Mouse (Mus musculus): ENCODE measurements around the gene Krtap10-4. TPM values are rescaled to one million over a fixed set of nuclear protein-coding genes. Genes with fewer than 3 reads are reported as not detected.
"Not testable (repeated sequence)": the region's sequence is repeated elsewhere in the genome, so short reads cannot be mapped to it uniquely, and the experiment has no call there.

The Krtap10-4 gene
- total and polyA plus RNA-seq, 3 experiments: not detected

- H3K79me2 ChIP-seq (ENCODE audit: control insufficient read depth, insufficient read depth, low read length, poor library complexity); H3K27ac ChIP-seq (ENCODE audit: control insufficient read depth, low read depth, low read length); H3K9ac ChIP-seq (ENCODE audit: control insufficient read depth, low read depth, low read length, poor library complexity, severe bottlenecking); H3K27me3 ChIP-seq (ENCODE audit: control insufficient read depth in 1 of 2, insufficient read depth in 2 of 2, low read length in 2 of 2); H3K4me1 ChIP-seq (ENCODE audit: control insufficient read depth in 1 of 2, insufficient read depth in 2 of 2, low read length in 2 of 2); DNase-seq (ENCODE audit: low read depth, low spot score); H3K4me3 ChIP-seq (ENCODE audit: control insufficient read depth in 1 of 2, insufficient read depth in 1 of 2, low read depth in 2 of 2, low read length in 2 of 2); H3K9me3 ChIP-seq (replicated peaks; ENCODE audit: insufficient read depth, low read length); H3K36me3 ChIP-seq (ENCODE audit: control insufficient read depth in 1 of 2, insufficient read depth in 2 of 2, low read length in 2 of 2): not testable (repeated sequence)
Measured at GRCm38 (mm10) chr10:77782442-77782841, 44.5 kb downstream of the Krtap10-4 start, which contains the start of gene Gm3250. Gene Gm3250 (minus strand): TSS chr10:77782542.

- H3K4me3 ChIP-seq (ENCODE audit: control insufficient read depth in 1 of 2, insufficient read depth in 1 of 2, low read depth in 2 of 2, low read length in 2 of 2); H3K36me3 ChIP-seq (ENCODE audit: control insufficient read depth in 1 of 2, insufficient read depth in 2 of 2, low read length in 2 of 2); H3K9ac ChIP-seq (ENCODE audit: control insufficient read depth, low read depth, low read length, poor library complexity, severe bottlenecking); H3K27me3 ChIP-seq (ENCODE audit: control insufficient read depth in 1 of 2, insufficient read depth in 2 of 2, low read length in 2 of 2); H3K9me3 ChIP-seq (replicated peaks; ENCODE audit: insufficient read depth, low read length); DNase-seq (ENCODE audit: low read depth, low spot score); H3K4me1 ChIP-seq (ENCODE audit: control insufficient read depth in 1 of 2, insufficient read depth in 2 of 2, low read length in 2 of 2); H3K27ac ChIP-seq (ENCODE audit: control insufficient read depth, low read depth, low read length); H3K79me2 ChIP-seq (ENCODE audit: control insufficient read depth, insufficient read depth, low read length, poor library complexity): not testable (repeated sequence)
Measured at GRCm38 (mm10) chr10:77776844-77777243, 50.1 kb downstream of the Krtap10-4 start, which contains the start of gene Gm7138. Gene Gm7138 (minus strand): TSS chr10:77776944.

Other genes starting within 250 kb of the Krtap10-4 start
Only the 30 nearest of the 34 such genes appear.
- gene Ube2g2, start 204.8 kb downstream of the Krtap10-4 start, total RNA-seq (2012; rRNA removed): 55.2 and 62.4 TPM in 2 replicates
- gene Ube2g2, start 204.8 kb downstream of the Krtap10-4 start, polyA plus RNA-seq (2012; ENCODE audit: insufficient read depth in 1 of 2, insufficient read length in 2 of 2, low read depth in 1 of 2, low replicate concordance in 2 of 2, missing spikeins in 1 of 2): 100 to 1,000 TPM in 1 of 2 experiments, not detected in 1; 112 TPM
- 1.2 and 1.8 TPM in 2 replicates for gene Tspear, start 140.5 kb downstream of the Krtap10-4 start, total RNA-seq (2012; rRNA removed)
- gene Tspear, start 140.5 kb downstream of the Krtap10-4 start, polyA plus RNA-seq (2012; ENCODE audit: insufficient read depth in 1 of 2, insufficient read length in 2 of 2, low read depth in 1 of 2, low replicate concordance in 2 of 2, missing spikeins in 1 of 2): 1 to 10 TPM in 1 of 2 experiments, not detected in 1; 3.8 TPM
- gene Gm19402, start 136.3 kb downstream of the Krtap10-4 start, total RNA-seq (2012; rRNA removed): not detected in 2 replicates
- gene Gm19402, start 136.3 kb downstream of the Krtap10-4 start, polyA plus RNA-seq (2012; ENCODE audit: insufficient read depth in 1 of 2, insufficient read length in 2 of 2, low read depth in 1 of 2, low replicate concordance in 2 of 2, missing spikeins in 1 of 2): not detected
- gene Gm9508, start 129.9 kb downstream of the Krtap10-4 start, total RNA-seq (2012; rRNA removed): not detected in 2 replicates
- gene Gm9508, start 129.9 kb downstream of the Krtap10-4 start, polyA plus RNA-seq (2012; ENCODE audit: insufficient read depth in 1 of 2, insufficient read length in 2 of 2, low read depth in 1 of 2, low replicate concordance in 2 of 2, missing spikeins in 1 of 2): not detected
- not detected in 2 replicates for gene Gm10272, start 120.5 kb downstream of the Krtap10-4 start, total RNA-seq (2012; rRNA removed)
- not detected for gene Gm10272, start 120.5 kb downstream of the Krtap10-4 start, polyA plus RNA-seq (2012; ENCODE audit: insufficient read depth in 1 of 2, insufficient read length in 2 of 2, low read depth in 1 of 2, low replicate concordance in 2 of 2, missing spikeins in 1 of 2)
- gene Gm10024, start 115.6 kb downstream of the Krtap10-4 start, total RNA-seq (2012; rRNA removed): not detected in 2 replicates
- gene Gm10024, start 115.6 kb downstream of the Krtap10-4 start, polyA plus RNA-seq (2012; ENCODE audit: insufficient read depth in 1 of 2, insufficient read length in 2 of 2, low read depth in 1 of 2, low replicate concordance in 2 of 2, missing spikeins in 1 of 2): not detected
- not detected in 2 replicates for gene Gm10142, start 111.3 kb downstream of the Krtap10-4 start, total RNA-seq (2012; rRNA removed)
- not detected for gene Gm10142, start 111.3 kb downstream of the Krtap10-4 start, polyA plus RNA-seq (2012; ENCODE audit: insufficient read depth in 1 of 2, insufficient read length in 2 of 2, low read depth in 1 of 2, low replicate concordance in 2 of 2, missing spikeins in 1 of 2)
- not detected in 2 replicates for gene Krtap12-1, start 106.5 kb downstream of the Krtap10-4 start, total RNA-seq (2012; rRNA removed)
- not detected for gene Krtap12-1, start 106.5 kb downstream of the Krtap10-4 start, polyA plus RNA-seq (2012; ENCODE audit: insufficient read depth in 1 of 2, insufficient read length in 2 of 2, low read depth in 1 of 2, low replicate concordance in 2 of 2, missing spikeins in 1 of 2)
- not detected in 2 replicates for gene Gm10100, start 100.6 kb downstream of the Krtap10-4 start, total RNA-seq (2012; rRNA removed)
- not detected for gene Gm10100, start 100.6 kb downstream of the Krtap10-4 start, polyA plus RNA-seq (2012; ENCODE audit: insufficient read depth in 1 of 2, insufficient read length in 2 of 2, low read depth in 1 of 2, low replicate concordance in 2 of 2, missing spikeins in 1 of 2)
- gene Gm18596, start 84.5 kb downstream of the Krtap10-4 start, total RNA-seq (2012; rRNA removed): not detected in 2 replicates
- gene Gm18596, start 84.5 kb downstream of the Krtap10-4 start, polyA plus RNA-seq (2012; ENCODE audit: insufficient read depth in 1 of 2, insufficient read length in 2 of 2, low read depth in 1 of 2, low replicate concordance in 2 of 2, missing spikeins in 1 of 2): not detected
- not detected in 2 replicates for gene Gm9736, start 75.7 kb downstream of the Krtap10-4 start, total RNA-seq (2012; rRNA removed)
- gene Gm9736, start 75.7 kb downstream of the Krtap10-4 start, polyA plus RNA-seq (2012; ENCODE audit: insufficient read depth in 1 of 2, insufficient read length in 2 of 2, low read depth in 1 of 2, low replicate concordance in 2 of 2, missing spikeins in 1 of 2): not detected
- not detected in 2 replicates for gene Gm3233, start 67.4 kb downstream of the Krtap10-4 start, total RNA-seq (2012; rRNA removed)
- not detected for gene Gm3233, start 67.4 kb downstream of the Krtap10-4 start, polyA plus RNA-seq (2012; ENCODE audit: insufficient read depth in 1 of 2, insufficient read length in 2 of 2, low read depth in 1 of 2, low replicate concordance in 2 of 2, missing spikeins in 1 of 2)
- gene Gm3238, start 55.8 kb downstream of the Krtap10-4 start, total RNA-seq (2012; rRNA removed): not detected in 2 replicates
- gene Gm3238, start 55.8 kb downstream of the Krtap10-4 start, polyA plus RNA-seq (2012; ENCODE audit: insufficient read depth in 1 of 2, insufficient read length in 2 of 2, low read depth in 1 of 2, low replicate concordance in 2 of 2, missing spikeins in 1 of 2): not detected
- gene Gm7138, start 50.2 kb downstream of the Krtap10-4 start, total RNA-seq (2012; rRNA removed): not detected in 2 replicates
- gene Gm7138, start 50.2 kb downstream of the Krtap10-4 start, polyA plus RNA-seq (2012; ENCODE audit: insufficient read depth in 1 of 2, insufficient read length in 2 of 2, low read depth in 1 of 2, low replicate concordance in 2 of 2, missing spikeins in 1 of 2): not detected
- gene Gm3250, start 44.6 kb downstream of the Krtap10-4 start, total RNA-seq (2012; rRNA removed): not detected in 2 replicates
- not detected for gene Gm3250, start 44.6 kb downstream of the Krtap10-4 start, polyA plus RNA-seq (2012; ENCODE audit: insufficient read depth in 1 of 2, insufficient read length in 2 of 2, low read depth in 1 of 2, low replicate concordance in 2 of 2, missing spikeins in 1 of 2)
- gene Gm7137, start 38.9 kb downstream of the Krtap10-4 start, total RNA-seq (2012; rRNA removed): not detected in 2 replicates
- gene Gm7137, start 38.9 kb downstream of the Krtap10-4 start, polyA plus RNA-seq (2012; ENCODE audit: insufficient read depth in 1 of 2, insufficient read length in 2 of 2, low read depth in 1 of 2, low replicate concordance in 2 of 2, missing spikeins in 1 of 2): not detected
- gene Gm9639, start 32.0 kb downstream of the Krtap10-4 start, total RNA-seq (2012; rRNA removed): not detected in 2 replicates
- gene Gm9639, start 32.0 kb downstream of the Krtap10-4 start, polyA plus RNA-seq (2012; ENCODE audit: insufficient read depth in 1 of 2, insufficient read length in 2 of 2, low read depth in 1 of 2, low replicate concordance in 2 of 2, missing spikeins in 1 of 2): not detected
- gene Gm19668, start 28.0 kb downstream of the Krtap10-4 start, total RNA-seq (2012; rRNA removed): not detected in 2 replicates
- gene Gm19668, start 28.0 kb downstream of the Krtap10-4 start, polyA plus RNA-seq (2012; ENCODE audit: insufficient read depth in 1 of 2, insufficient read length in 2 of 2, low read depth in 1 of 2, low replicate concordance in 2 of 2, missing spikeins in 1 of 2): not detected
- gene Gm9507, start 15.3 kb downstream of the Krtap10-4 start, total RNA-seq (2012; rRNA removed): not detected in 2 replicates
- not detected for gene Gm9507, start 15.3 kb downstream of the Krtap10-4 start, polyA plus RNA-seq (2012; ENCODE audit: insufficient read depth in 1 of 2, insufficient read length in 2 of 2, low read depth in 1 of 2, low replicate concordance in 2 of 2, missing spikeins in 1 of 2)
- gene Gm2696, start 12.4 kb downstream of the Krtap10-4 start, total RNA-seq (2012; rRNA removed): not detected in 2 replicates
- not detected for gene Gm2696, start 12.4 kb downstream of the Krtap10-4 start, polyA plus RNA-seq (2012; ENCODE audit: insufficient read depth in 1 of 2, insufficient read length in 2 of 2, low read depth in 1 of 2, low replicate concordance in 2 of 2, missing spikeins in 1 of 2)
- not detected in 2 replicates for gene Krtap10-10, start 8.9 kb upstream of the Krtap10-4 start, total RNA-seq (2012; rRNA removed)
- gene Krtap10-10, start 8.9 kb upstream of the Krtap10-4 start, polyA plus RNA-seq (2012; ENCODE audit: insufficient read depth in 1 of 2, insufficient read length in 2 of 2, low read depth in 1 of 2, low replicate concordance in 2 of 2, missing spikeins in 1 of 2): not detected
- not detected in 2 replicates for gene Gm36176, start 19.7 kb upstream of the Krtap10-4 start, total RNA-seq (2012; rRNA removed)
- gene Gm36176, start 19.7 kb upstream of the Krtap10-4 start, polyA plus RNA-seq (2012; ENCODE audit: insufficient read depth in 1 of 2, insufficient read length in 2 of 2, low read depth in 1 of 2, low replicate concordance in 2 of 2, missing spikeins in 1 of 2): not detected
- not detected in 2 replicates for gene Gm10318, start 25.8 kb upstream of the Krtap10-4 start, total RNA-seq (2012; rRNA removed)
- gene Gm10318, start 25.8 kb upstream of the Krtap10-4 start, polyA plus RNA-seq (2012; ENCODE audit: insufficient read depth in 1 of 2, insufficient read length in 2 of 2, low read depth in 1 of 2, low replicate concordance in 2 of 2, missing spikeins in 1 of 2): not detected
- gene Gm3285, start 34.9 kb upstream of the Krtap10-4 start, total RNA-seq (2012; rRNA removed): not detected in 2 replicates
- gene Gm3285, start 34.9 kb upstream of the Krtap10-4 start, polyA plus RNA-seq (2012; ENCODE audit: insufficient read depth in 1 of 2, insufficient read length in 2 of 2, low read depth in 1 of 2, low replicate concordance in 2 of 2, missing spikeins in 1 of 2): not detected
- 0.10 and 0.15 TPM in 2 replicates for gene Lrrc3, start 75.4 kb upstream of the Krtap10-4 start, total RNA-seq (2012; rRNA removed)
- under 1 TPM in 1 of 2 experiments, not detected in 1; 0.74 TPM for gene Lrrc3, start 75.4 kb upstream of the Krtap10-4 start, polyA plus RNA-seq (2012; ENCODE audit: insufficient read depth in 1 of 2, insufficient read length in 2 of 2, low read depth in 1 of 2, low replicate concordance in 2 of 2, missing spikeins in 1 of 2)
- gene Trpm2, start 143.5 kb upstream of the Krtap10-4 start, total RNA-seq (2012; rRNA removed): 5.7 and 7.8 TPM in 2 replicates
- 10 to 100 TPM in 1 of 2 experiments, not detected in 1; 18.5 TPM for gene Trpm2, start 143.5 kb upstream of the Krtap10-4 start, polyA plus RNA-seq (2012; ENCODE audit: insufficient read depth in 1 of 2, insufficient read length in 2 of 2, low read depth in 1 of 2, low replicate concordance in 2 of 2, missing spikeins in 1 of 2)
- 9.3 and 10.7 TPM in 2 replicates for gene 1810043G02Rik, start 151.4 kb upstream of the Krtap10-4 start, total RNA-seq (2012; rRNA removed)
- 10 to 100 TPM in 1 of 2 experiments, not detected in 1; 15.6 TPM for gene 1810043G02Rik, start 151.4 kb upstream of the Krtap10-4 start, polyA plus RNA-seq (2012; ENCODE audit: insufficient read depth in 1 of 2, insufficient read length in 2 of 2, low read depth in 1 of 2, low replicate concordance in 2 of 2, missing spikeins in 1 of 2)
- gene Pfkl, start 183.0 kb upstream of the Krtap10-4 start, total RNA-seq (2012; rRNA removed): 84.8 and 165 TPM in 2 replicates
- gene Pfkl, start 183.0 kb upstream of the Krtap10-4 start, polyA plus RNA-seq (2012; ENCODE audit: insufficient read depth in 1 of 2, insufficient read length in 2 of 2, low read depth in 1 of 2, low replicate concordance in 2 of 2, missing spikeins in 1 of 2): 100 to 1,000 TPM in 1 of 2 experiments, not detected in 1; 267 TPM
- not detected in 2 replicates for gene Dnmt3l, start 214.9 kb upstream of the Krtap10-4 start, total RNA-seq (2012; rRNA removed)
- gene Dnmt3l, start 214.9 kb upstream of the Krtap10-4 start, polyA plus RNA-seq (2012; ENCODE audit: insufficient read depth in 1 of 2, insufficient read length in 2 of 2, low read depth in 1 of 2, low replicate concordance in 2 of 2, missing spikeins in 1 of 2): not detected
- gene Aire, start 216.5 kb upstream of the Krtap10-4 start, total RNA-seq (2012; rRNA removed): not detected in 2 replicates
- under 1 TPM in 1 of 2 experiments, not detected in 1; 0.17 TPM for gene Aire, start 216.5 kb upstream of the Krtap10-4 start, polyA plus RNA-seq (2012; ENCODE audit: insufficient read depth in 1 of 2, insufficient read length in 2 of 2, low read depth in 1 of 2, low replicate concordance in 2 of 2, missing spikeins in 1 of 2)

All from MEL (cell line).